Mouse (Mus musculus) adipocyte (in vitro differentiated cells): Measurements from ENCODE around the gene Hectd4.
"Not testable (repeated sequence)": the region's sequence is repeated elsewhere in the genome, so short reads cannot be mapped to it uniquely, and the experiment has no call there.

ENCODE experiments used
- DNase-seq: peaks from one replicate; pipeline ENCODE4 v3.0.0-alpha.2; 2016; ENCODE audit warnings: low spot score

The Hectd4 gene

GRCm38 (mm10) chr5:121287213-121287612 is 67.2 kb downstream of the Hectd4 start:
- DNase-seq: no peak

DNA sequence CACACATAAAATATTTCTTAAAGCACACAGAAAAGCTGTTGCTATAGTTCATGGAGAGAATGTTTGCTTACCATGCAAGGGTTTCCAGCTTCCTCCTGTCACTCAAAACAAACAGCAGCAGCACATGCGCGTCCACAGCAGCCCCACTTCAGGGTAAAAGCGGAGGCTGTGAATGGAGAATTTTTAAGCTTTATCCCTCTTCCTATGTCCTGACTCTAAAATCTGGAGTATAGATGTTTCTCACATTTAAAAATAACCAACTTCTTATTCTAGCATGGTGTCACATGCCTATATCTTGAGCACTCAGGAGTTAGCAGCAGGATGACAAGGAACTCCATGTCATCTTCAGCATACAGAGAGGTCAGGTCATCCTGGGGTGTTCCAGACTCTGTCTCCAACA is 70.3 kb downstream of the Hectd4 start:
- no peak for DNase-seq

- no peak for DNase-seq
Measured at GRCm38 (mm10) chr5:121292309-121293165, 72.5 kb downstream of the Hectd4 start.

- DNase-seq: no peak
Measured at GRCm38 (mm10) chr5:121305009-121305408, 85.0 kb downstream of the Hectd4 start.

- no peak for DNase-seq
Measured at GRCm38 (mm10) chr5:121307620-121308019, 87.6 kb downstream of the Hectd4 start.

GRCm38 (mm10) chr5:121311576-121311975 is 91.6 kb downstream of the Hectd4 start:
- DNase-seq: peak; percentile 15

- no peak for DNase-seq
Measured at GRCm38 (mm10) chr5:121313764-121314474, 93.9 kb downstream of the Hectd4 start.

DNA sequence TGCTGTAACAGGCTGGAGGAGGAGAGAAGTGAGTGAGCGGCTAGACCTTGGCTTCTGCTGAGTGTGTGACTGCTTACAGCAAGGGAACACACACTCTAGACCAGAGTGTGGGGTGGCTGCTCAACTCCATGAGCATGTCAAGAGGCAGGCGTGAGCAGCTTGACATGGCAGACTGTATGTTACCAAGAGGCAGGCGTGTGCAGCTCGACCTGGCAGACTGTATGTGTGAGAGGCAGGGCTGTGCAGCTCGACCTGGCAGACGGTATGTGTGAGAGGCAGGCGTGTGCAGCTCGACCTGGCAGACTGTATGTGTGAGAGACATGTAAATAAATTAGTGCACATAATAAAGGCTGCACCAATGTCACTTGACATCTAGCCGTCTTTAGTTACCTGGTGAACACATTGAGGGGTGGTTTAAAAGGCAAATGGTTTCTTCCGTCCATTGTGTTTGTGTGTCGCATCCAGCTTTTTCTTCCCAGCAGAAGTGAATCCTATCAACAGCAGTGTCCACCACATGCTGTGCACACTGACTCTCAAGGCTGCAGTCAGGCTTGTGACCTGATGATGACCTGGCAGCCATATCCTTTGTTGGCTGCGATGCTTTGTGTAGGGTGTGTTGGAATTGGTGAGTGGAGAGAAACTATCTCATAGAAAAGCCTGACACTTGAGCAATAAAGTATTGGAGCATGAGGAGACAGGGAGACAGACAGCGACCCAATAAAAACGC is 106.2 kb downstream of the Hectd4 start:
- DNase-seq: no peak

DNA sequence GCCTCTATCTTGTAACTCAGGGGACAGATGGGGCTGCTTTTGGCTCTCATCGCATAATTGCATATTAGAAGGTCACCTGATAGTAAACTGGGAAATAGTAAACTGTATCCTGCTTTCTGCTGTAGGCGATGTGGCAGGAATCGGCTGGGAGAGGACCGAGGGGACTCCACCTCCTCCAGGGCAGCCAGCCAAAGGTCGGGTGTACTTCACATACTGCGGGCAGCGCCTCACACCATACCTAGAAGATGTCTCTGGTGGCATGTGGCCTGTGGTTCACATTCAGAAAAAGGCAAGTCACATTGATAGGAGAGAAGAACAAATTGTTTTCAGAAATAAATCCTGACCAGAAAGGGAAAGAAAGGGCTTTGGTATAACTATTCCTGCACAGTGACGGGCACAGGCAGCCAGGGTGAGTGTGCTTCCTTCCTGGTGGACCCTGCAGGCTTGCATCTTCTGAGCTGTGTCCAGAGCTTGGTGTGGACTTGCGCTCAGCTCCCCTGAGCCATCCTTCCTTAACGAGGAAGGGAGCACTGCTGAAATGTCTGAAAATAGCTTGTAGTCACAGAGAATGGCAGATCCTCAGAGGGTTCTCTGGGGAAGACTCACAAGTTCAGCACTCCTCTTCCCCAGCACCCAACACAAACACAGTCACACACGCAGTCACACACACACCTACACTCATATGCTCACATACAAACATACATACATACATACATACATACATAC is 109.5 kb downstream of the Hectd4 start:
- DNase-seq: no peak

- not testable (repeated sequence) for DNase-seq
Measured at GRCm38 (mm10) chr5:121330154-121330816, 110.3 kb downstream of the Hectd4 start.

GRCm38 (mm10) chr5:121331731-121332130 is 111.7 kb downstream of the Hectd4 start:
- DNase-seq: no peak

- DNase-seq: no peak
Measured at GRCm38 (mm10) chr5:121333976-121334375, 114.0 kb downstream of the Hectd4 start.

DNA sequence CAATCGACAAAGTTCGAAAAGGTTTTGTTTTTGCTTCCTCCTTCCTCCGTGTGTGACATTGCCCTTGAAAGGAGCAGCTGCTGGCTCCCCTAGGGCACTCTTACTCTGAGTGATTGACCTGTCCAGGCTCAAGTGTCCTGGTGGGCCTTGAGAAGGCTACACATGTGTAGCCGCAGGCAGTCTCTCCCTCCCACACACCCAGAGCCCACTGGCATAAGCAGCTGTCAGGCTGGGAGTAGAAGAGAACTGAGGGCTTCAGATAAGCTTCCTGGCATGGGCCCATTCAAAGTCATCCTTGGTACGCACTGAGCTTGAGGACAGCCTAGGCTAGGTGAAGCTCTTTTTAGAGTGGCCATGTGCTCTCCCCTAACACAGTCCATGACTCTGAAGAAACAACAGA is 114.4 kb downstream of the Hectd4 start:
- DNase-seq: no peak

DNA sequence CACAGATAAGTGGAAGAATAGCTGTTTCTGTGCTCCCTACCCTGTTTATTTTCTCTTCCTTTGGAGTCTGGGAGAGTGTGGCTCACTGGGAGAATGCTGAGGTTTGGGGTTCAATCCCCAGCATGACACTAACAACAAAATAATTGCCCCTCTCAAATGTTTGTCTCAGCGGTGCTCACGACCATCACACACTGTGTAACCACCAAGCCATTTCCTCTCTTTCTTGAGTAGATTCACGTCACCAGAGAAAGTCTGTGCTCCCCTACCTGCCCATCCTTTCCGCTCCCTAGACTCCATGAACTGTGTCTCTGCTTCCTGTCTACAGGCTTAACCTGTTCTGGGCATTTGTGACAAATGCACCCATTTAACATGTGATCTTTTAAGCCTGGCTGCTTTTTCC is 115.4 kb downstream of the Hectd4 start:
- DNase-seq: no peak

GRCm38 (mm10) chr5:121336009-121336408 is 116.0 kb downstream of the Hectd4 start:
- no peak for DNase-seq

GRCm38 (mm10) chr5:121336776-121337175 is 116.8 kb downstream of the Hectd4 start:
- no peak for DNase-seq

DNA sequence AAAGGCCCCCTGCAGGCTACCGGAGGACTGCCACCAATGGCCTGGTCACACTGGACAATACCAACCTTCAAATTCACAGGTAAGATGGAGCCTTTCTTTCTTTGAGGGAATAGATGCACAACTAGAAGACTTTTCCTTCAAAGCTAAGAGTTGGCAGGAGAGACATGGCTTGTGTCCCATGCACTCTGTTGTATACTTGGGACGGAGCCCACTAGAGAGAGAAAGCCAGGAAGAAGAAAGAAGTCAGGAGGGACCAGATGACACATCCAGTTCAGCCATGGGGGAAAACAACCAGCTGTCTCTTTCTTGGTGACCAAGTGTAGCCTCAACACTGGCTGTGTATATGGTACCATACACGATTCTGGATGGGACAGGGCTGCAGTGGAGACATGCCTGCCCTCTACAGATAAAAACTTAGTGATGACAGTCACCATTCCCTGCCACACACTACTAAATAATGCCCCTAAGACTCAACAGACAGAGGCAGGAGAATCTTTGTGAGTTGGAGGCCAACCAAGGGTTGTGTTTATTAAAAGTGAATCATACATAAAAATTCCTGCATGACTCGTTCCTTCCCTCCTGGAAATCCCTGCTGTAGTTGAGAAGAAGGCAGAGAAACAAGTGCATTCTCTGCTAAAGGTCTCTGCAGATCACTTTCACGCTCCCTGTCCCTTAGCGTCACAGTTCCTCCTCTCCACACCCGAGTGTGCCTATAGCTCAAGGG is 119.7 kb downstream of the Hectd4 start:
- DNase-seq: peak; percentile 79

GRCm38 (mm10) chr5:121340965-121341473 is 121.0 kb downstream of the Hectd4 start:
- DNase-seq: no peak

- DNase-seq: no peak
Measured at GRCm38 (mm10) chr5:121342490-121342889, 122.5 kb downstream of the Hectd4 start.

- no peak for DNase-seq
Measured at GRCm38 (mm10) chr5:121343997-121344396, 124.0 kb downstream of the Hectd4 start.
